Mouse (Mus musculus) stomach, embryonic 14.5 days (tissue): ENCODE results near the gene Acyp2. TPM values are rescaled to one million over a fixed set of nuclear protein-coding genes. Genes with fewer than 3 reads are reported as not detected.

Source experiments
- ATAC-seq: fragments of 200-750 bp; cut with Nextera tagmentation; 2 replicates; pipeline ENCODE4 v1.8.0; 2017; ENCODE audit warnings: low read depth, moderate TSS enrichment; ENCODE audit not compliant: insufficient number of reproducible peaks, insufficient read depth, low FRiP score
- H3K27ac ChIP-seq: fragments of 300-500 bp; sonication (generic); 2 replicates; pipeline ENCODE4 v1.5.1; 2014; ENCODE audit warnings: mild to moderate bottlenecking, low read length, moderate library complexity, mixed read lengths
- H3K27me3 ChIP-seq: fragments of 300-500 bp; sonication (generic); 2 replicates; pipeline ENCODE4 v1.6.1; 2014; ENCODE audit warnings: low read length, control low read depth, mixed read lengths; ENCODE audit not compliant: control insufficient read depth, insufficient read depth
- H3K36me3 ChIP-seq: fragments of 300-500 bp; sonication (generic); 2 replicates; pipeline ENCODE4 v1.6.1; 2014; ENCODE audit warnings: mild to moderate bottlenecking, control low read depth, low read length, moderate library complexity, mixed read lengths; ENCODE audit not compliant: control insufficient read depth, insufficient read depth
- H3K4me1 ChIP-seq: fragments of 300-500 bp; sonication (generic); 2 replicates; pipeline ENCODE4 v1.6.1; 2014; ENCODE audit warnings: low read length, control low read depth, mixed read lengths; ENCODE audit not compliant: control insufficient read depth, insufficient read depth
- H3K4me2 ChIP-seq: fragments of 300-500 bp; sonication (generic); replicated peaks from 2 replicates; pipeline ENCODE4 v1.6.1; 2014; ENCODE audit warnings: low read depth, low read length, control low read depth
- H3K4me3 ChIP-seq: fragments of 300-500 bp; sonication (generic); 2 replicates; pipeline ENCODE4 v1.5.1; 2014; ENCODE audit warnings: low read depth, low read length, control low read depth
- H3K9ac ChIP-seq: fragments of 300-500 bp; sonication (generic); replicated peaks from 2 replicates; pipeline ENCODE4 v1.6.1; 2014; ENCODE audit warnings: low read depth, mild to moderate bottlenecking, control low read depth, low read length, moderate library complexity, mixed read lengths
- H3K9me3 ChIP-seq: fragments of 300-500 bp; sonication (generic); 2 replicates; pipeline ENCODE4 v1.6.1; 2016; ENCODE audit warnings: low read depth, low read length, control low read depth; ENCODE audit not compliant: control insufficient read depth
- WGBS: fragments of 180-500 bp; shearing (Covaris S2); extraction: QIAGEN DNeasy Blood & Tissue Kit; methylation state at CpG from one replicate; pipeline ENCODE4 v1.1.7; 2014; 5-methylcytosine and 5-hydroxymethylcytosine counted together
- polyA plus RNA-seq: library from polyadenylated mRNA; unstranded; fragments of >200 nt; fragmentation: Nextera tagmentation; extraction: Ambion mirVana; gene quantifications from 2 replicates; pipeline ENCODE4 v1.2.1, GENCODE M21; 2014

The Acyp2 gene
- polyA plus RNA-seq, result 14.4 and 15.2 TPM in 2 replicates

GRCm38 (mm10) chr11:30649001-30649637 is at the start of gene Acyp2:
Acyp2 (minus strand) TSS chr11:30649587.
- Histone ChIP-seq H3K4me3 (peak within 1 kb of the TSS; percentile 42), H3K27me3 (no peaks in the 10 kb centered on the region), H3K4me1 (no peaks in the 10 kb centered on the region), H3K36me3 (no peaks in the 10 kb centered on the region), H3K27ac (peak within 1 kb of the TSS; percentile 40; the same call in 1 of the 2 replicates), H3K9ac (peak within 1 kb of the TSS; percentile 22), H3K9me3 (no peaks in the 10 kb centered on the region), H3K4me2 (peak within 1 kb of the TSS; percentile 35)
- peak; percentile 93 for ATAC-seq
- under 1% methylated on average over 40 of the region's 40 CpGs for WGBS

GRCm38 (mm10) chr11:30689421-30689820 is 40.0 kb upstream of the Acyp2 start:
- ATAC-seq, result no peak
- no peaks in the 10 kb centered on the region for H3K9me3 ChIP-seq
- H3K27ac ChIP-seq, result no peak overlapping the region
- no peak overlapping the region for H3K9ac ChIP-seq
- H3K36me3 ChIP-seq, result no peaks in the 10 kb centered on the region
- no peaks in the 10 kb centered on the region for H3K4me1 ChIP-seq
- no peak overlapping the region for H3K4me3 ChIP-seq
- WGBS, result 91% methylated on average over 1 of the region's 1 CpGs
- H3K4me2 ChIP-seq, result no peak overlapping the region
- H3K27me3 ChIP-seq, result no peaks in the 10 kb centered on the region

- WGBS, result 79% methylated on average over 1 of the region's 1 CpGs
- no peak overlapping the region for H3K27ac ChIP-seq
- H3K9me3 ChIP-seq, result no peaks in the 10 kb centered on the region
- ATAC-seq, result no peak
- no peaks in the 10 kb centered on the region for H3K27me3 ChIP-seq
- no peaks in the 10 kb centered on the region for H3K4me1 ChIP-seq
- no peak overlapping the region for H3K4me2 ChIP-seq
- no peak overlapping the region for H3K9ac ChIP-seq
- H3K36me3 ChIP-seq, result no peaks in the 10 kb centered on the region
- H3K4me3 ChIP-seq, result no peak overlapping the region
Measured at GRCm38 (mm10) chr11:30676086-30676485, 26.7 kb upstream of the Acyp2 start.

GRCm38 (mm10) chr11:30672719-30673118 is 23.3 kb upstream of the Acyp2 start:
- Histone ChIP-seq H3K4me2 (no peak overlapping the region), H3K27me3 (no peaks in the 10 kb centered on the region), H3K9ac (no peak overlapping the region), H3K4me3 (no peak overlapping the region), H3K27ac (no peak overlapping the region), H3K9me3 (no peaks in the 10 kb centered on the region), H3K4me1 (no peaks in the 10 kb centered on the region), H3K36me3 (no peaks in the 10 kb centered on the region)
- peak; percentile 28; the same call in 1 of the 2 replicates for ATAC-seq
- WGBS, result 35% methylated on average over 1 of the region's 1 CpGs

- Histone ChIP-seq H3K4me3 (no peak overlapping the region), H3K36me3 (no peaks in the 10 kb centered on the region), H3K9me3 (no peaks in the 10 kb centered on the region), H3K9ac (no peak overlapping the region), H3K27me3 (no peaks in the 10 kb centered on the region), H3K27ac (no peak overlapping the region), H3K4me1 (no peaks in the 10 kb centered on the region), H3K4me2 (no peak overlapping the region)
- WGBS, result 84% methylated on average over 3 of the region's 3 CpGs
- no peak for ATAC-seq
Measured at GRCm38 (mm10) chr11:30663001-30663400, 13.6 kb upstream of the Acyp2 start.

GRCm38 (mm10) chr11:30662591-30662990 is 13.2 kb upstream of the Acyp2 start:
- 80% methylated on average over 2 of the region's 2 CpGs for WGBS
- no peaks in the 10 kb centered on the region for H3K36me3 ChIP-seq
- no peaks in the 10 kb centered on the region for H3K4me1 ChIP-seq
- no peak overlapping the region for H3K27ac ChIP-seq
- no peak overlapping the region for H3K4me3 ChIP-seq
- H3K9me3 ChIP-seq, result no peaks in the 10 kb centered on the region
- ATAC-seq, result no peak
- no peak overlapping the region for H3K4me2 ChIP-seq
- no peaks in the 10 kb centered on the region for H3K27me3 ChIP-seq
- no peak overlapping the region for H3K9ac ChIP-seq

- no peak; the same call in 1 of the 2 replicates for ATAC-seq
- Histone ChIP-seq H3K9ac (no peak overlapping the region), H3K4me2 (no peak overlapping the region), H3K36me3 (no peaks in the 10 kb centered on the region), H3K4me1 (no peaks in the 10 kb centered on the region), H3K27ac (no peak overlapping the region), H3K27me3 (no peaks in the 10 kb centered on the region), H3K4me3 (no peak overlapping the region), H3K9me3 (no peaks in the 10 kb centered on the region)
- 20% methylated on average over 2 of the region's 2 CpGs for WGBS
Measured at GRCm38 (mm10) chr11:30657069-30657468, 7.7 kb upstream of the Acyp2 start.

DNA sequence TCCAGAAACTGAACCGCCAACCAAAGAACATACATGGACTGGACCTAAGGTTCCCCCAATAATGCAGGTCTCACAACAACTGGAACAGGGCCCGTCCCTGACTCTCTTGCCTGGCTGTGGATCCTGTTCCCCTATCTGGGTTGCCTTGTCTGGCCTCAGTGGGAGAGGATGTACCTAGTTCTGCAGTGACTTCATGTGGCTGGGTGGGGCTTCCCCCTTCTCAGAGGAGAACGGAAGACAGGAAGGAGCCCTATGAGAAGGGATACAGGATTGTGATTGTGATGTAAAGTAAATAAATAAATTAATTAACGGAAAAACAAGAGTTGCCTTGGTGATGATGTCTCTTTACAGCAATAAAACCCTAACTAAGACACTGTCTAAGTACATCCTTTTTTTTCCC is 6.7 kb upstream of the Acyp2 start:
- 83% methylated on average over 4 of the region's 4 CpGs for WGBS
- Histone ChIP-seq H3K9me3 (no peaks in the 10 kb centered on the region), H3K4me1 (no peaks in the 10 kb centered on the region), H3K36me3 (no peaks in the 10 kb centered on the region), H3K27ac (no peak overlapping the region), H3K9ac (no peak overlapping the region), H3K27me3 (no peaks in the 10 kb centered on the region), H3K4me3 (no peak overlapping the region), H3K4me2 (no peak overlapping the region)
- ATAC-seq, result no peak

DNA sequence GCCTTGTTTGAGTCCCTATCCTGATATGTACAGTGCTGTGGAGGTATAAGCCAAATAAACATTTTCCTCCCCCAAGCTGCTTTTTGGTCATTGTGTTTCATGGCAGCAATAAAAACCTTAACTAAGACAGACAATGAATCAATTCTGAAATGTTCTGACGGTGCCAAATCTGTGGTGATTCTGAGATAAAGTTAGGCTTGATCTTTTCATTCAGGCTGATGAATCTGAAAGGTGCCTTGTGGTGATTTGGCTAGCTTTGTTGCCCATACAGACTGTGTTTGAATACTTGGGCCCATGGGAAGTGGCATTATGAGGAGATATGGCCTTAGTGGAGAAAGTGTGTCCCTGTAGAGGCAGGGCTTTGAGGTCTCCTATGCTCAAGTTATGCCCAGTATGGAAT is 1.0 kb upstream of the Acyp2 start:
- no peak overlapping the region for H3K9ac ChIP-seq
- no peaks in the 10 kb centered on the region for H3K9me3 ChIP-seq
- no peak overlapping the region for H3K4me2 ChIP-seq
- H3K36me3 ChIP-seq, result no peaks in the 10 kb centered on the region
- no peak overlapping the region for H3K27ac ChIP-seq
- ATAC-seq, result no peak
- no peaks in the 10 kb centered on the region for H3K27me3 ChIP-seq
- H3K4me1 ChIP-seq, result no peaks in the 10 kb centered on the region
- no peak overlapping the region for H3K4me3 ChIP-seq
- WGBS, result 74% methylated on average over 1 of the region's 1 CpGs
